Mouse (Mus musculus): ENCODE results near the gene Cacna2d2.
A peak's percentile ranks its signal among the peaks of the same experiment; 100 is the strongest.

The Cacna2d2 gene

GRCm38 (mm10) chr9:107541474-107542351 is 142.3 kb downstream of the Cacna2d2 start, which contains the start of the genes Cyb561d2 and Nprl2:
Gene Cyb561d2, minus strand, starts transcription at chr9:107542193.
Gene Nprl2, plus strand, starts transcription at chr9:107542226.
- DNase-seq: peak; percentile 94

DNA sequence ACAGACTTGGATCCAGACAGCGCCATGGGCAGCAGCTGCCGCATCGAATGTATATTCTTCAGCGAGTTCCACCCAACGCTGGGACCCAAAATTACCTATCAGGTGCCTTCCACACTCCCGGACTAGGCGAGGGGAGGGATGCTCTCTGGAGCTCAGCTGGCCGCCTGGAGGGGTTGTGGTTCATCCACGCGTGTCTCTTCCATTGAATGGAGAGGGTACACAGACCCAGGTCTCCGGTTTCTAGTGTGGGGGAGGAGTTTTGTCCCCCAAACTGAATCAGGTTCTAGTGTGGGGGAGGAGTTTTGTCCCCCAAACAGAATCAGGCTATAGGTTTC is 142.9 kb downstream of the Cacna2d2 start:
- no peak for DNase-seq

GRCm38 (mm10) chr9:107542721-107543120 is 143.3 kb downstream of the Cacna2d2 start:
- peak; percentile 63 for DNase-seq

GRCm38 (mm10) chr9:107543299-107543698 is 143.9 kb downstream of the Cacna2d2 start:
- DNase-seq: no peak

GRCm38 (mm10) chr9:107544196-107544700 is 144.8 kb downstream of the Cacna2d2 start:
- DNase-seq: peak; percentile 59

GRCm38 (mm10) chr9:107544729-107545128 is 145.3 kb downstream of the Cacna2d2 start:
- DNase-seq: peak; percentile 63

GRCm38 (mm10) chr9:107545199-107545598 is 145.8 kb downstream of the Cacna2d2 start:
- DNase-seq: no peak

- peak; percentile 86 for DNase-seq
These were observed 146.2 kb downstream of the Cacna2d2 start for GRCm38 (mm10) chr9:107545602-107546001.

DNA sequence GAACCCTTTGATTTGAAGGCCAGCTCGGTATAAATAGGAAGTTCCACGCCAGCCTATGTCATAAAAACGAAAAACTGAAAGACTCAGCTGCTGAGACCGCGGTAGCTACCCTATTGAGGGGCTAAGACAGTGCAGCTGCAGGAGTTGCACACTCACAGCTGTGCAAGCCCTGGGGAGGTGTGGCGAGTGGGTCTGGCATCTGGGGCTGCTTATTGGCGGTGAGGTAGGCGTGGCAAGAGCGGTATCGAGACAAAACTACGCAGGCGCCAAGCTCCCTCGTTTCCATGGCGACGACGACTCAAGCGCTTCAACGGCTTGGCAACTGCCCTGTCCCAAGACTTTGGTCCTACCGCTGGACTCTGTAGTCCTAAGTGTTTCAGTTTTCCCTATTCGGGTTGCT is 147.6 kb downstream of the Cacna2d2 start, which contains the start of gene Zmynd10:
TSS of gene Zmynd10 (plus strand) at position 273 of the 400 bp plus-strand sequence.
- peak; percentile 51 for DNase-seq

GRCm38 (mm10) chr9:107547957-107548356 is 148.5 kb downstream of the Cacna2d2 start:
- no peak for DNase-seq

DNA sequence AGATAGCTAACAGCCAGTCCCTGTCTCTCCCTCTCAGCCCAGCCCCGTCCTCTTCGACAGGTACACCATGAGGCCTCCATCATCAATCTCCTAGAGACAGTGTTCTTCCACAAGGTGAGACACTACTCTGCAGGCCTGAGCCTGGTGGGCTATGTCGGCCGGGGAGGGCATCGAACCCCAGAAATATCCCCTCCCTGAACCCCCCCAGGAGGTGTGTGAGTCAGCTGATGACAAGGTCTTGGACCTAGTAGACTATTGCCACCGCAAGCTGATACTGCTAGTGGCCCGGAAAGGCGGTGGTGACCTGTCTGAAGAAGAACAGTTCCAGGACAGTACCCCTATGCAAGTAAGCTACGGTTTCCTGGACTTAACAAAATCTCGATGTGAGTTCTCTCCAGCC is 149.4 kb downstream of the Cacna2d2 start:
- peak; percentile 50 for DNase-seq

GRCm38 (mm10) chr9:107549297-107550074 is 150.1 kb downstream of the Cacna2d2 start:
- no peak for DNase-seq

DNA sequence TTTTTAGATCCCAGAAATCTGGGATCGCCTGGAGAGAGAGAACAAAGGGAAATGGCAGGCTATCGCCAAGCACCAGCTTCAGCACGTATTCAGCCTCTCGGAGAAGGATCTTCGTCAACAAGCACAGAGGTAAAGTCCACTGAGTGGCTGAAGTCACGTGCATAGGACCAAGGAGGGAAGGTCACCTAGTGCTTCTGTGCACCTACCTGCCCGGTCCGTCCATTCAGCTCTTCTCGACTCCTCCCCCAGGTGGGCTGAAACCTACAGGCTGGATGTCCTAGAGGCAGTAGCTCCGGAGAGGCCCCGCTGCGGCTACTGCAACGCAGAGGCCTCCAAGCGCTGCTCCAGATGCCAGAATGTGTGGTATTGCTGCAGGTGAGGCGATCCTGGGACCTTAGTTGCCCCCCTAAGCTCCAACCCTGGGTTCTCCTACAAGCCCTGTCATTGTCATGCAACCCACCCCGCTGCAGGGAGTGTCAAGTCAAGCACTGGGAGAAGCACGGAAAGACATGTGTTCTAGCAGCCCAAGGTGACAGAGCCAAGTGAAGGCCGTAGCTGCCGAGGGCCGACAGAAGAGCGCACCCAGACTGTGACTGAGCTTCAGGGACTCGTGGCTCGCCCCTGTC is 151.2 kb downstream of the Cacna2d2 start:
- DNase-seq: peak; percentile 53

- DNase-seq: peak; percentile 60
These were observed 151.9 kb downstream of the Cacna2d2 start, which contains the start of gene Rassf1 for GRCm38 (mm10) chr9:107551117-107551889. Gene Rassf1, plus strand, starts transcription at chr9:107551555.

DNA sequence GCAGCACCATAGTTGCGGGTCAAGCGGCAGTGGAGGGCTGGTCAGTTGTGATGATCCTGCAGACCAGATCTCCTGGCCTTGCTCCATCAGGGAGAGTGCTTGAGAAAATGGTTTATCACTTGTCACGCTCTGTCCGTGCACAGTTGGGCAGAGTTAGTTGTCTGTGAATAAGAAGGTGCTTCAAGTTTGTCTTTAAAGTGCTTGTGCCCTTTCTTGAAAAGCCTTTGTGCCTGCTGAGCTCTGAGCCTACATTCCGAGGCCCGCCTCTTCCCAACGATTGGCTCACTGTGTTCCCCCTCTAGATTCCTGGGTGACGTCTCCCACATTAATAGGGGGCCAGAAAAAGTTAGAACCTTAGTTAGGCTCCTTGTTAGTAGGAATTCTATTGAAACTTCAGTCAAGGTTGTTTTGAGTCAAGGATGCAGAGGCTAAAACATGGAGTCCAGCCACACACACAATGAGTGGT is 152.5 kb downstream of the Cacna2d2 start:
- DNase-seq: peak; percentile 48

GRCm38 (mm10) chr9:107552690-107553393 is 153.4 kb downstream of the Cacna2d2 start:
- no peak for DNase-seq

- no peak for DNase-seq
These were observed 154.3 kb downstream of the Cacna2d2 start for GRCm38 (mm10) chr9:107553541-107554318.

DNA sequence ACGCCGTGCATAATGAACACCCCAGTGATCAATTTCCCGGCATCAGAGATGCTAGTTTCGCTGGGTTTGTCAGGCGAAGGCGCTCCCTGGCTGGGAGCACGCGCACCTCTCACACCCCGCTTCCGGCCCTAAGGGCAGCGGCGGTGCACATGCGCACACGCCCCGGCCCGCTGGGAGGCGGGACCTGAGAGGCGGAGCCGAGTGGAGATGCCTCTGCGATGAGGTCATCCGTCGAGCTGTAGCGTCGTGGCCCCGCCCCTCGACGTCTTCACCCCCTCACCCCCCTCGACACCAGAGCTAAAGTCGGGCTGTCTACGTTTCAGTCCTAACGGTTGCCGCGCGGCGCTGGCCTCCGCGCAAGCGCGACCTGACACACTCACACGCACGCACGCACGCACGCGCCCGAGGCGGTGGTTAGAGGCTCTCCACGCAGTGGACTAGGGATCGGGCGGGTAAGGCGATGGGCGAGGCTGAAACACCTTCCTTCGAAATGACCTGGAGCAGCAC is 155.0 kb downstream of the Cacna2d2 start:
- DNase-seq: peak; percentile 95

- DNase-seq: no peak
These were observed 155.6 kb downstream of the Cacna2d2 start for GRCm38 (mm10) chr9:107555031-107555457.

DNA sequence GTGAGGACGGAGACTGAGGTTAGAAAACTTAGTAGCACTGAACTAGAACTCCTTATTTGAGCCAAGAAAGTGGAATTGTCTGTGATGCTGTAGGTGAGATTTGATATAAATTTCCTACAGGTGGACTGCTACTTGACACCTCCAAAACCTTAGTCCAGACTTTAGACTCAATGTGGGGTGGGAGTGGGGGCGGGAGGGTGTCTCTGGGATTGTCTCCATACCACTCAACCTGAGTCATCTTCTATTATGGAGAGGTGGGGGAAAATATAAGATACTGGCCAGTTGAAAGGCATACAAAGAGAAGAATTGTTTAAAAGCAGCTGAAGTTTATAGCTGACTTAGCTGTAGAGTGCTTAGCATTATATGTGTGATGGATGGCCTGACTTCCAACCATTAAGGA is 156.3 kb downstream of the Cacna2d2 start:
- no peak for DNase-seq

All from cerebellum, adult 9-10 months (tissue).